Mouse (Mus musculus) v-Abl transformed pro-B cells (cell line): ENCODE measurements around the gene P2rx3.

Source experiments
- in situ Hi-C, 2 experiments: fragments of 400-800 bp; cut with MboI; formaldehyde crosslinking; loops; one replicate each; pipeline ENCODE4 v1.15.1; 2025; ENCODE audit not compliant: unreplicated experiment in 2 of 2

Gene P2rx3

GRCm38 (mm10) chr2:85037047-85038026, at the start of gene P2rx3, which contains the start of gene Ssrp1:
Gene P2rx3 (minus strand): TSS chr2:85037462.
Gene Ssrp1 (plus strand): TSS chr2:85037234.
- in situ Hi-C loops: loop anchor here (10.0 to 25.0 kb wide), 4 partner anchors 313 to 1300 kb away; partner anchors contain the start of genes Clp1 (in 1 of the 2) and Zdhhc5 (in 1 of the 2)

- in situ Hi-C loops: no loop called here
These were observed 36.5 kb upstream of the P2rx3 start for GRCm38 (mm10) chr2:85073751-85074150.

GRCm38 (mm10) chr2:85071921-85072320, 34.7 kb upstream of the P2rx3 start:
- in situ Hi-C loops: no loop called here

GRCm38 (mm10) chr2:85070086-85070485, 32.8 kb upstream of the P2rx3 start:
- in situ Hi-C loops: no loop called here

GRCm38 (mm10) chr2:85068626-85069025, 31.4 kb upstream of the P2rx3 start:
- in situ Hi-C loops: no loop called here

- in situ Hi-C loops: no loop called here
These were observed 30.8 kb upstream of the P2rx3 start for GRCm38 (mm10) chr2:85067903-85068625.

GRCm38 (mm10) chr2:85066937-85067336, 29.7 kb upstream of the P2rx3 start:
- in situ Hi-C loops: no loop called here

- in situ Hi-C loops: no loop called here
These were observed 28.0 kb upstream of the P2rx3 start for GRCm38 (mm10) chr2:85065141-85065875.

- in situ Hi-C loops: no loop called here
These were observed 23.9 kb upstream of the P2rx3 start for GRCm38 (mm10) chr2:85061107-85061541.

- in situ Hi-C loops: no loop called here
These were observed 23.4 kb upstream of the P2rx3 start for GRCm38 (mm10) chr2:85060591-85061060.

- in situ Hi-C loops: no loop called here
These were observed 22.4 kb upstream of the P2rx3 start for GRCm38 (mm10) chr2:85059677-85060076.

- in situ Hi-C loops: no loop called here
These were observed 19.4 kb upstream of the P2rx3 start for GRCm38 (mm10) chr2:85056711-85057110.

GRCm38 (mm10) chr2:85053192-85053816, 16.0 kb upstream of the P2rx3 start:
- in situ Hi-C loops: no loop called here

GRCm38 (mm10) chr2:85050746-85051145, 13.5 kb upstream of the P2rx3 start:
- in situ Hi-C loops: no loop called here

GRCm38 (mm10) chr2:85050001-85050634, 12.9 kb upstream of the P2rx3 start:
- in situ Hi-C loops: no loop called here

GRCm38 (mm10) chr2:85049277-85049676, 12.0 kb upstream of the P2rx3 start:
- in situ Hi-C loops: loop anchor here (10.0 to 25.0 kb wide), 4 partner anchors 337 to 1404 kb away; partner anchors contain the start of genes Zc3h15 (in 1 of the 2) and Zdhhc5 (in 1 of the 2)

- in situ Hi-C loops: loop anchor here (10.0 to 25.0 kb wide), 4 partner anchors 336 to 1403 kb away; partner anchors contain the start of genes Zc3h15 (in 1 of the 2) and Zdhhc5 (in 1 of the 2)
These were observed 11.0 kb upstream of the P2rx3 start for GRCm38 (mm10) chr2:85048168-85048751.

- in situ Hi-C loops: loop anchor here (10.0 to 25.0 kb wide), 4 partner anchors 335 to 1403 kb away; partner anchors contain the start of genes Zc3h15 (in 1 of the 2) and Zdhhc5 (in 1 of the 2)
These were observed 10.4 kb upstream of the P2rx3 start, which contains the start of gene Tnks1bp1 for GRCm38 (mm10) chr2:85047596-85048167. Gene Tnks1bp1 (plus strand): TSS chr2:85048022.
